Mouse (Mus musculus): ENCODE measurements around the gene Cd22. TPM values are rescaled to one million over a fixed set of nuclear protein-coding genes. Genes with fewer than 3 reads are reported as not detected.

The Cd22 gene
- total and polyA plus RNA-seq, 3 experiments = 0.07 TPM; not detected in 2

- Histone ChIP-seq H3K4me1 (ENCODE audit: control insufficient read depth in 1 of 2, insufficient read depth in 2 of 2, low read length in 2 of 2) (peaks cover 0 to 5% of the 10 kb centered on the region in 2 experiments; a peak in 2 of 4 replicates), H3K79me2 (ENCODE audit: control insufficient read depth, insufficient read depth, low read length, poor library complexity) (no peaks in the 10 kb centered on the region), H3K9ac (ENCODE audit: control insufficient read depth, low read depth, low read length, poor library complexity, severe bottlenecking) (no peak overlapping the region), H3K36me3 (ENCODE audit: control insufficient read depth in 1 of 2, insufficient read depth in 2 of 2, low read length in 2 of 2) (no peaks in the 10 kb centered on the region), H3K9me3 (replicated peaks; ENCODE audit: insufficient read depth, low read length) (no peaks in the 10 kb centered on the region), H3K4me3 (ENCODE audit: control insufficient read depth in 1 of 2, insufficient read depth in 1 of 2, low read depth in 2 of 2, low read length in 2 of 2) (no peak overlapping the region), H3K27ac (ENCODE audit: control insufficient read depth, low read depth, low read length) (no peak overlapping the region), H3K27me3 (ENCODE audit: control insufficient read depth in 1 of 2, insufficient read depth in 2 of 2, low read length in 2 of 2) (peaks cover 4 to 6% of the 10 kb centered on the region in 2 experiments; a peak in 3 of 4 replicates)
- peak; percentile 77 for DNase-seq (ENCODE audit: low read depth, low spot score)
- TF ChIP-seq CHD1 (IDR thresholded peaks at IDR 0.05; ENCODE audit: low read depth, low read length) (no peak), ZC3H11A (IDR thresholded peaks at IDR 0.05; ENCODE audit: low read depth, low read length) (peak; percentile 44; the same call in 1 of the 2 replicates), RAD21 (IDR thresholded peaks at IDR 0.05; ENCODE audit: low read depth, low read length) (peak; percentile 46), SMC3 (IDR thresholded peaks at IDR 0.05; ENCODE audit: low read depth, low read length) (peak; percentile 77), MAZ (IDR thresholded peaks at IDR 0.05; ENCODE audit: low read depth, low read length) (0 out of 2 replicates have a peak, but pooled peaks have one; percentile 49), MXI1 (IDR thresholded peaks at IDR 0.05; ENCODE audit: low read depth, low read length) (no peak), TAL1 (IDR thresholded peaks at IDR 0.05; ENCODE audit: low read length) (peak; percentile 33), GATA1 (IDR thresholded peaks at IDR 0.05; ENCODE audit: low read depth, low read length) (peak; percentile 56; the same call in 1 of the 2 replicates), CTCF (IDR thresholded peaks at IDR 0.05 in 2 of 3, conservative IDR thresholded peaks at IDR 0.05 in 1 of 3; ENCODE audit: control insufficient read depth in 1 of 3, insufficient read depth in 1 of 3, low read depth in 2 of 3, low read length in 3 of 3, poor library complexity in 1 of 3, severe bottlenecking in 1 of 3) (peak; percentile 75 to 90 (median 89)), EP300 (IDR thresholded peaks at IDR 0.05; ENCODE audit: low read depth in 1 of 2, low read length in 2 of 2) (peak in 1 of 2 experiments; percentile 38; a peak in 1 of 4 replicates)
These were observed 20.3 kb downstream of the Cd22 start for GRCm38 (mm10) chr7:30859635-30860402.

DNA sequence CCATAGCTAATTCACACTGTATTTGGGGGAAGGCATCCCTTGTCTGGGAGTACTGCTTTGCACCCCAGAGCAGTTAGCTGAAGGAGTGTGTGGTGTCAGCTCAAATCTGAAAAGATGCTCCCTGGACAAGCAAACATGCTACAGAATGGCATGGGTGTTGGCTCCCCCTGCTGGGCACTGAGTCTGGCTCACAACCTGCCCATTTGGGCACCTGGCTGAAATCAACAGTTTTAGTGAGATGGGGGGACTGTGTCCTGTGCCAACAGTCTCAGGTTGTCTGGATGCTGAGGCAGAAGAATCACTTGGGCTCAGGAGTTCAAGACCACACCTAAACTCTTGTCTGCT lies 20.9 kb downstream of the Cd22 start:
- TF ChIP-seq MEF2A (IDR thresholded peaks at IDR 0.05; ENCODE audit: extremely low read depth, insufficient replicate concordance, low read depth, low read length, poor library complexity, severe bottlenecking) = no peak
- peak; percentile 88 for TF ChIP-seq ZC3H11A (IDR thresholded peaks at IDR 0.05; ENCODE audit: low read depth, low read length)
- TF ChIP-seq MAZ (IDR thresholded peaks at IDR 0.05; ENCODE audit: low read depth, low read length) = peak; percentile 40; the same call in 1 of the 2 replicates
- TF ChIP-seq SMC3 (IDR thresholded peaks at IDR 0.05; ENCODE audit: low read depth, low read length) = peak; percentile 94
- peak; percentile 80 to 95 (median 89) for TF ChIP-seq CTCF (IDR thresholded peaks at IDR 0.05 in 2 of 3, conservative IDR thresholded peaks at IDR 0.05 in 1 of 3; ENCODE audit: control insufficient read depth in 1 of 3, insufficient read depth in 1 of 3, low read depth in 2 of 3, low read length in 3 of 3, poor library complexity in 1 of 3, severe bottlenecking in 1 of 3)
- no peak for TF ChIP-seq TAL1 (IDR thresholded peaks at IDR 0.05; ENCODE audit: low read length)
- TF ChIP-seq RAD21 (IDR thresholded peaks at IDR 0.05; ENCODE audit: low read depth, low read length) = peak; percentile 87
- Histone ChIP-seq H3K27ac (ENCODE audit: control insufficient read depth, low read depth, low read length) (no peak overlapping the region), H3K4me1 (ENCODE audit: control insufficient read depth in 1 of 2, insufficient read depth in 2 of 2, low read length in 2 of 2) (peaks cover 0 to 5% of the 10 kb centered on the region in 2 experiments; a peak in 2 of 4 replicates), H3K36me3 (ENCODE audit: control insufficient read depth in 1 of 2, insufficient read depth in 2 of 2, low read length in 2 of 2) (no peaks in the 10 kb centered on the region), H3K79me2 (ENCODE audit: control insufficient read depth, insufficient read depth, low read length, poor library complexity) (no peaks in the 10 kb centered on the region), H3K4me3 (ENCODE audit: control insufficient read depth in 1 of 2, insufficient read depth in 1 of 2, low read depth in 2 of 2, low read length in 2 of 2) (no peak overlapping the region), H3K9ac (ENCODE audit: control insufficient read depth, low read depth, low read length, poor library complexity, severe bottlenecking) (no peak overlapping the region), H3K27me3 (ENCODE audit: control insufficient read depth in 1 of 2, insufficient read depth in 2 of 2, low read length in 2 of 2) (peaks cover 4 to 8% of the 10 kb centered on the region in 2 experiments; a peak in 3 of 4 replicates), H3K9me3 (replicated peaks; ENCODE audit: insufficient read depth, low read length) (no peaks in the 10 kb centered on the region)
- DNase-seq (ENCODE audit: low read depth, low spot score) = peak; percentile 79

All from MEL (cell line).